Mouse (Mus musculus) bone marrow macrophage, adult 2 months (primary cell): ENCODE results near the gene Ccdc80.

Experiments used
- CTCF ChIP-seq: IDR thresholded peaks from 2 replicates; pipeline ENCODE4 v1.5.1; 2012; ENCODE audit warnings: low read depth, mild to moderate bottlenecking, low read length, moderate library complexity
- POLR2A ChIP-seq: IDR thresholded peaks from 2 replicates; pipeline ENCODE4 v1.6.1; 2012; ENCODE audit warnings: mild to moderate bottlenecking, low read depth, low read length, borderline replicate concordance

- TF ChIP-seq CTCF (no peak), POLR2A (no peak)
These were observed 55.4 kb downstream of the Ccdc80 start for GRCm38 (mm10) chr16:45148488-45149082.
